Comparison of ENCODE assay signal across 1 mouse cellular context in the genomic region with DNA sequence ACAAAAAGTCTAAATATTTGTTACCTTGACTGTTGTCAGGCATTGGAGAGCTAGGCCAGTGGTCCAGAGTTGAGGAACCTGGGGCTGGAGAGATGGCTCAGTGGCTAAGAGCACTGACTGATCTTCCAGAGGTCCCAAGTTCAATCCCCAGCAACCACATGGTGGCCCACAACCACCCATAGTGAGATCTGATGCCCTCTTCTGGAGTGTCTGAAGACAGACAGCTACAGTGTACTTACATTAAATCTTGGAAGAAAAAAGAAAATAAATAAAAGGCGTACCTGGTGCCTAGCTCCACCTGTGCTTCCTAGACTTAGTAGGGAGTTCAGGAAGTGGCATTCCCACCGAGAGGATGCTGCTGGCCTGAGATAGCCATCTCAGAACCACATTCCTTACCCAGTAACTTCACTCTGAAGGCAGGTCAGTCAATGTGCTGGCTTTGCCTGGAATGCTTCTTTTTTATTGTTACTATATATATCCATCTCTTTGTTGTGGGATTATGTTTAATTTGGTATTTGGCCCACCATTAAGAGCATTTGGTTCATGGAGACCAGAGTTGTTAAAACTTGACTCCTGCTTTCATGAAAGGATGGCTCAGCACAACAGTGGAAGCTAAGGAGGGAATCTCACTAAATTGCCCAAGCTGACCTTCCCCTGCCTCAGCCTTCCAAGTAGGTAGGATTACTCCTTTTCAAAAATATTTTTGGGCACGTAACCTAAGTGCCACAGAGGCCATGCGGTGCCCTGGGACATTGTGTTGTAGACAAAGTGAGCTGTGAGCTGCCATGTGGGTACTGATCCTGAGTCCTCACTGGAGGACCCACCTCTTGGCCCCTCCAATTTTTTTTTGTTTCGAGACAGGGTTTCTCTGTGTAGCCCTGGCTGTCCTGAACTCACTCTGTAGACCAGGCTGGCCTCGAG.
TF ChIP-seq lines count a peak whose summit lies in the region.

No protein-coding gene starts in this region.

TF ChIP-seq in CH12.LX, 34 proteins besides CTCF, POLR2A, EP300 and RAD21:
- TF ChIP-seq ZMIZ1 (IDR thresholded peaks at IDR 0.05; ENCODE audit: low read depth, low read length) (peak; percentile 77), E2F4 (IDR thresholded peaks at IDR 0.05; ENCODE audit: insufficient replicate concordance, low read depth, low read length) (no peak), KAT2A (IDR thresholded peaks at IDR 0.05; ENCODE audit: insufficient replicate concordance, low read length) (no peak), PAX5 (IDR thresholded peaks at IDR 0.05; ENCODE audit: low read length) (no peak), ETS1 (conservative IDR thresholded peaks at IDR 0.05; ENCODE audit: low read depth, low read length) (no peak), USF2 (conservative IDR thresholded peaks at IDR 0.05; ENCODE audit: low read depth, low read length) (no peak), TCF12 (IDR thresholded peaks at IDR 0.05; ENCODE audit: low read depth, low read length) (no peak), ZC3H11A (IDR thresholded peaks at IDR 0.05; ENCODE audit: low read depth, low read length) (no peak), BHLHE40 (IDR thresholded peaks at IDR 0.05; ENCODE audit: low read depth, low read length) (no peak), ELF1 (IDR thresholded peaks at IDR 0.05; ENCODE audit: low read depth, low read length) (no peak), JUN (IDR thresholded peaks at IDR 0.05; ENCODE audit: insufficient read depth, low read depth, low read length) (no peak), IRF4 (IDR thresholded peaks at IDR 0.05; ENCODE audit: low read depth, low read length) (no peak), POLR2AphosphoS2 (IDR thresholded peaks at IDR 0.05; ENCODE audit: low read depth, low read length) (peak; percentile 96), RCOR1 (conservative IDR thresholded peaks at IDR 0.05; ENCODE audit: low read depth, low read length) (peak; percentile 79; the same call in 1 of the 2 replicates), MAX (IDR thresholded peaks at IDR 0.05; ENCODE audit: low read length) (no peak), CHD2 (IDR thresholded peaks at IDR 0.05; ENCODE audit: low read length) (peak; percentile 52; the same call in 1 of the 2 replicates), UBTF (IDR thresholded peaks at IDR 0.05; ENCODE audit: low read depth, low read length) (no peak), MAFK (IDR thresholded peaks at IDR 0.05; ENCODE audit: insufficient replicate concordance, low read length) (no peak), SMC3 (IDR thresholded peaks at IDR 0.05; ENCODE audit: low read depth, low read length) (no peak), TBP (conservative IDR thresholded peaks at IDR 0.05; ENCODE audit: low read depth, low read length) (0 out of 2 replicates have a peak, but pooled peaks have one; percentile 31), MEF2A (IDR thresholded peaks at IDR 0.05; ENCODE audit: borderline replicate concordance, low read depth, low read length) (no peak), USF1 (IDR thresholded peaks at IDR 0.05; ENCODE audit: low read depth, low read length) (no peak), ZNF384 (IDR thresholded peaks at IDR 0.05; ENCODE audit: low read depth, low read length) (no peak), MYC (IDR thresholded peaks at IDR 0.05; ENCODE audit: low read depth, low read length) (peak; percentile 58; the same call in 1 of the 2 replicates), CHD1 (IDR thresholded peaks at IDR 0.05; ENCODE audit: low read depth, low read length) (no peak), MXI1 (IDR thresholded peaks at IDR 0.05; ENCODE audit: low read depth, low read length) (no peak), SIN3A (IDR thresholded peaks at IDR 0.05; ENCODE audit: low read length) (peak; percentile 38; the same call in 1 of the 2 replicates), GABPA (IDR thresholded peaks at IDR 0.05; ENCODE audit: insufficient replicate concordance, low read depth, low read length) (no peak)
